Mouse (Mus musculus) right cerebral cortex, adult 18-20 months (tissue): Measurements from ENCODE around the gene Gbp2b.
"Not testable (repeated sequence)": the region's sequence is repeated elsewhere in the genome, so short reads cannot be mapped to it uniquely, and the experiment has no call there.

Experiments
- DNase-seq: peaks from one replicate; pipeline ENCODE4 v3.0.0; 2022; ENCODE audit warnings: mixed read lengths

Gbp2b gene

GRCm38 (mm10) chr3:142620956-142621562 lies 26.4 kb downstream of the Gbp2b start:
- no peak for DNase-seq

GRCm38 (mm10) chr3:142630385-142630784 lies 35.7 kb downstream of the Gbp2b start:
- DNase-seq = no peak

- DNase-seq = peak; percentile 40
Measured at GRCm38 (mm10) chr3:142640201-142640600, 45.6 kb downstream of the Gbp2b start.

GRCm38 (mm10) chr3:142645949-142646348 lies 51.3 kb downstream of the Gbp2b start:
- peak; percentile 62 for DNase-seq

GRCm38 (mm10) chr3:142647836-142648235 lies 53.2 kb downstream of the Gbp2b start:
- DNase-seq = not testable (repeated sequence)

GRCm38 (mm10) chr3:142650205-142650604 lies 55.6 kb downstream of the Gbp2b start:
- DNase-seq = no peak

GRCm38 (mm10) chr3:142664723-142665122 lies 70.1 kb downstream of the Gbp2b start:
- DNase-seq = no peak
